Mouse (Mus musculus) heart, embryonic 12.5 days (tissue): ENCODE measurements around the gene Rif1. TPM values are rescaled to one million over a fixed set of nuclear protein-coding genes. Genes with fewer than 3 reads are reported as not detected.

Experiments
- ATAC-seq: fragments of 200-750 bp; cut with Nextera tagmentation; 2 replicates; pipeline ENCODE4 v1.8.0; 2017; ENCODE audit warnings: moderate TSS enrichment, moderate library complexity; ENCODE audit not compliant: insufficient number of reproducible peaks, low FRiP score
- H3K27ac ChIP-seq: fragments of 300-500 bp; sonication (generic); 2 replicates; pipeline ENCODE4 v1.5.1; 2016; ENCODE audit warnings: mild to moderate bottlenecking, moderate library complexity; ENCODE audit not compliant: poor library complexity, severe bottlenecking
- H3K27me3 ChIP-seq: fragments of 300-500 bp; sonication (generic); replicated peaks from 2 replicates; pipeline ENCODE4 v1.6.1; 2016; ENCODE audit warnings: mild to moderate bottlenecking, moderate library complexity
- H3K36me3 ChIP-seq: fragments of 300-500 bp; sonication (generic); 2 replicates; pipeline ENCODE4 v1.6.1; 2016; ENCODE audit warnings: mild to moderate bottlenecking, moderate library complexity
- H3K4me1 ChIP-seq: fragments of 300-500 bp; sonication (generic); replicated peaks from 2 replicates; pipeline ENCODE4 v1.6.1; 2016; ENCODE audit warnings: mild to moderate bottlenecking
- H3K4me2 ChIP-seq: fragments of 300-500 bp; sonication (generic); 2 replicates; pipeline ENCODE4 v1.6.1; 2016; ENCODE audit warnings: mild to moderate bottlenecking, moderate library complexity
- H3K4me3 ChIP-seq: fragments of 300-500 bp; sonication (generic); 2 replicates; pipeline ENCODE4 v1.5.1; 2016; ENCODE audit warnings: mild to moderate bottlenecking
- H3K9ac ChIP-seq: fragments of 300-500 bp; sonication (generic); 2 replicates; pipeline ENCODE4 v1.6.1; 2016; ENCODE audit warnings: mild to moderate bottlenecking, moderate library complexity
- H3K9me3 ChIP-seq: fragments of 300-500 bp; sonication (generic); replicated peaks from 2 replicates; pipeline ENCODE4 v1.6.1; 2016; ENCODE audit warnings: mild to moderate bottlenecking, moderate library complexity
- whole genome bisulfite sequencing: fragments of 180-500 bp; shearing (Covaris S2); methylation state at CpG from one replicate; pipeline ENCODE4 v1.1.7; 2016; 5-methylcytosine and 5-hydroxymethylcytosine counted together
- polyA plus RNA-seq: library from polyadenylated mRNA; unstranded; fragments of >200 nt; fragmentation: Nextera tagmentation; extraction: Ambion mirVana; gene quantifications from 2 replicates; pipeline ENCODE4 v1.2.1, GENCODE M21; 2016

The Rif1 gene
- polyA plus RNA-seq, 1 experiment from 2014 or later: 34.6 TPM

DNA sequence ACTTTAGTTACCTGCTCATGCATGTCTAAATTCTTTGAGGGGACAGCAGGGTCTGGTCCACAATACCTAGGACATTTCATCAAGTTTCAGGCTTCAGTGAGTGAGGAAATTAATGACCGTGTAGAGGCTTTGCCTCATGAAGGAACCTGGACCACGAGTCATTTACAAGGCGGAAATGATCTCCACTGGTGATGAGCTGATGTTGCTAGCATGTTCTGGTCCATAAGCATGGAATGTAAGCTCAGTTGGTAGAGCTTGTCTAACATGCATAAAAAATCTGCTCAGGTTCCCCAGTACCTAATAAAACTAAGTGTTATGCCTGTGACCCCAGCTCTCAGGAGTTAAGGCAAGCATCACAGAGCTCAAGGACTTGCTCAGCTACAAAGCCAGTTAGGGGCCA is 30.5 kb upstream of the Rif1 start:
- 0 out of 2 replicates have a peak, but pooled peaks cover 3% of the 10 kb centered on the region for H3K4me1 ChIP-seq
- H3K36me3 ChIP-seq: no peaks in the 10 kb centered on the region
- H3K27ac ChIP-seq: no peak overlapping the region
- H3K4me2 ChIP-seq: no peak overlapping the region
- H3K9me3 ChIP-seq: no peaks in the 10 kb centered on the region
- no peak overlapping the region for H3K4me3 ChIP-seq
- no peak overlapping the region for H3K9ac ChIP-seq
- WGBS: 82% methylated on average over 3 of the region's 3 CpGs
- H3K27me3 ChIP-seq: 0 out of 2 replicates have a peak, but pooled peaks cover 3% of the 10 kb centered on the region
- ATAC-seq: no peak

DNA sequence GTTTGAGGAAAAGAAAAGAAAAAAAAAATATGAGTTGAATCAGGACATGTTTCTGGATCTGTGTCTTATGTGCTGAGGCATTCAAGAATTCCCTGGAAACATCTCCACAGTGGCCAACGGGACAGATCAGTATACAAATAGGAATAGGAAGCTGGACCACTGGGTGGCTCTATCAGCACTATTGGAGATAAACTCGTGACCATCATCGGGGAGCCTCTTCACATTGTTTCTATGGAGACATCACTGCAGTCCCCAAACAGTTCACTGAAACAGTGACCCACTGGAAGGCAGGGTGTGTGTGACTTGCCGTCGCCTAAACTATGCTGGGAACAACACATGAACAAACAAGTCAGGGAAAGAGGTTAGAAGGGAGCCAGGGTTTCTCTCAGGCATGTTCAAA is 29.9 kb upstream of the Rif1 start:
- Histone ChIP-seq H3K27ac (no peak overlapping the region), H3K4me1 (no peaks in the 10 kb centered on the region), H3K27me3 (0 out of 2 replicates have a peak, but pooled peaks cover 3% of the 10 kb centered on the region), H3K9me3 (no peaks in the 10 kb centered on the region), H3K4me2 (no peak overlapping the region), H3K9ac (no peak overlapping the region), H3K36me3 (no peaks in the 10 kb centered on the region), H3K4me3 (no peak overlapping the region)
- WGBS: 33% methylated on average over 5 of the region's 5 CpGs
- ATAC-seq: no peak

DNA sequence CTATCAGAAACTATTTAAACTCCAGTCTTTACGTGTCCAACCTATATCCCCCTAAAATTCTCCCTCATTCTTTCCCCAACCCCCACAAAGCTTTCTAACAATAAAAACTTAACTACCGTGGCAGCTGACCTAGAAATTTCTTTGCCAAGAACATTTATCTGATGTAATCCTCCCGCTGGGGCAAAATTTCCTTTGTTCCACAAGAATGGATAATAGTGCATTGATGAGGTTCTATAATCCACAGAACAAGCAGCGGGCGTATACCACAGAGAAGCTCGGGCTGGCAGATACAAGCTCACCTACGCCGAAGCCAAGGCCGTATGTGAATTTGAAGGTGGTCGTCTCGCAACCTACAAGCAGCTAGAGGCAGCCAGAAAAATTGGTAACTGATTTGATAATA is 29.1 kb upstream of the Rif1 start:
- no peak for ATAC-seq
- Histone ChIP-seq H3K9me3 (no peaks in the 10 kb centered on the region), H3K36me3 (no peaks in the 10 kb centered on the region)

DNA sequence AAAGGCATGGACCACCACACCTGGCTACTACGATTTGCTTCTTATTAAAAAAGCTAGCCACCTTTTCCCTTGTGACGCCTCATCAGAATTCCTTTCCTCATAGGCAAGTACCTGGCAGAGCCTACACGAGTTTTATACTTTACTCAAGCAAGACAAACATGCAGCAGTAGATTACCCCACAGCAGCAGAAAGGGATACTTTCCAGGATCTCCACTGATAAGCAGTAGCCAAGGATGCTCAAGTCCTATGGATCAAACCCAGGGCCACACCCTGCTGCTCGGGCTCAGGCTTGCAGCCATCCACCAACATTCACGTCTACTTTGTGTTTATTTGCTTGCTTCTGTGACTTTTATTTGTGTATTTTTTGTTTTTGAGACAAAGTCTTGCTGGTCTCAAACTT is 26.6 kb upstream of the Rif1 start:
- Histone ChIP-seq H3K9me3 (no peaks in the 10 kb centered on the region), H3K27ac (no peak overlapping the region), H3K4me3 (no peak overlapping the region), H3K9ac (no peak overlapping the region), H3K4me2 (no peak overlapping the region), H3K4me1 (no peaks in the 10 kb centered on the region), H3K27me3 (no peaks in the 10 kb centered on the region), H3K36me3 (no peaks in the 10 kb centered on the region)
- 66% methylated on average over 5 of the region's 5 CpGs for WGBS
- no peak for ATAC-seq

More for the DNA sequence above, 29.1 kb upstream of the Rif1 start:
- no peak overlapping the region for H3K4me2 ChIP-seq
- H3K27me3 ChIP-seq: 0 out of 2 replicates have a peak, but pooled peaks cover 2% of the 10 kb centered on the region
- no peak overlapping the region for H3K9ac ChIP-seq
- no peak overlapping the region for H3K27ac ChIP-seq
- H3K4me1 ChIP-seq: no peaks in the 10 kb centered on the region
- WGBS: 91% methylated on average over 11 of the region's 11 CpGs
- no peak overlapping the region for H3K4me3 ChIP-seq

DNA sequence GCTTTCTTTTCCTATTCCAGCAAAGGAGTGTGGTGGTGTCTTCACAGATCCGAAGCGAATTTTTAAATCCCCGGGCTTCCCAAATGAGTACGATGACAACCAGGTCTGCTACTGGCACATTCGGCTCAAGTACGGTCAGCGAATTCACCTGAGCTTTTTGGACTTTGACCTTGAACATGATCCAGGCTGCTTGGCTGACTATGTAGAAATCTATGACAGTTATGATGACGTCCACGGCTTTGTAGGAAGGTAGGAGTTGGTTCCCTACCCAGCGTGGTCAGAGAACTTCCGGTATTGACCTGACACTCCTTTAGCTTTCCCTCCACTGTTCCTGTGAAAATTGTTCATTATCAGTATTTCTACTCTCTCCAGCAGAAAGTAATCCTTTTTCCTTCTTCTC is 21.8 kb upstream of the Rif1 start:
- H3K36me3 ChIP-seq: no peaks in the 10 kb centered on the region

DNA sequence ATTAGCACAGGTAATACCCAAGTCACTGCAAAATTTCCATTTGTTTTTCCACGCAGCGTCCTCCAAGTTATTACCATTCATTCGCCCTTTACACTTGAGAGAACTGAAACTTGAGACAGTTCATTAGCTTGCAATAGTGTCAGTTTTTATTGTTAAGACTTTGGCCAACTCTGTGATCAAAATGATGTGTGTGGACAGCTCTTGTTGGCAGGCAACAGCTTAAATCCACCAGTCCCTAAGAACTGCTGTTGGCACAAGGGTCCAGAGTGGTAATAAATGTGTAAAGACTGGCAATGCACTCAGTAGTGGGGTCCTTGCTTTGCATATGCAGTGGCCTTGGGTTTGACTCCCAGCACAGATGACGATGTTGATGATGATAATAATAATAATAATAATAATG is 20.3 kb upstream of the Rif1 start:
- H3K9me3 ChIP-seq: no peaks in the 10 kb centered on the region
- H3K4me1 ChIP-seq: peaks cover 10% of the 10 kb centered on the region
- H3K9ac ChIP-seq: no peak overlapping the region
- H3K4me3 ChIP-seq: no peak overlapping the region
- no peak overlapping the region for H3K4me2 ChIP-seq
- no peak for ATAC-seq
- H3K27me3 ChIP-seq: no peaks in the 10 kb centered on the region
- no peaks in the 10 kb centered on the region for H3K36me3 ChIP-seq
- H3K27ac ChIP-seq: no peak overlapping the region
- 89% methylated on average over 4 of the region's 4 CpGs for WGBS

More for the DNA sequence above, 21.8 kb upstream of the Rif1 start:
- H3K4me2 ChIP-seq: no peak overlapping the region
- H3K9ac ChIP-seq: no peak overlapping the region
- no peaks in the 10 kb centered on the region for H3K27me3 ChIP-seq
- H3K9me3 ChIP-seq: no peaks in the 10 kb centered on the region
- WGBS: 87% methylated on average over 11 of the region's 11 CpGs
- H3K4me1 ChIP-seq: peaks cover 10% of the 10 kb centered on the region
- H3K4me3 ChIP-seq: no peak overlapping the region
- no peak overlapping the region for H3K27ac ChIP-seq
- no peak for ATAC-seq

DNA sequence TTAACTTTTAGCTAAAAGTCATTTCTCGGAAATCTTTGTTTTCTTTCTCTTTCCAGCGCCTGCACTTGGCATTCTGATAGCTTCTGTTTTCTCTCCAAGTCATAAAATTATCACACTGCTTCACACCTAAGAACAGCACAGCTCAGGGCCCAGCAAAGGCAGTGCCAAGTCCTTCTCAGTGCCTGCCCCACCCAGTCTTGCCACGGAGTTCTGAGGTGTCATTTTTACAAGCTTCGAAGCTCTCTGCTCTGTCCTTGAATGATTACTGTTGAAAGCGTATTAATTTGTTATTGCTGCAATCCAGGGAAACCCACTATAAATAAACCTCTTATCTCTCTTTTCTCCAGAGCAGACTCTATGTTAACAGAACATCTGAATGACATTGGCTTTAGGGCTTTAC is 19.1 kb upstream of the Rif1 start:
- H3K4me2 ChIP-seq: no peak overlapping the region
- no peak for ATAC-seq
- no peaks in the 10 kb centered on the region for H3K27me3 ChIP-seq
- WGBS: 19% methylated on average over 5 of the region's 5 CpGs
- H3K36me3 ChIP-seq: no peaks in the 10 kb centered on the region
- H3K9ac ChIP-seq: no peak overlapping the region
- H3K4me1 ChIP-seq: peaks cover 10% of the 10 kb centered on the region
- no peaks in the 10 kb centered on the region for H3K9me3 ChIP-seq
- no peak overlapping the region for H3K4me3 ChIP-seq
- peak overlapping the region; percentile 58; the same call in 1 of the 2 replicates for H3K27ac ChIP-seq

DNA sequence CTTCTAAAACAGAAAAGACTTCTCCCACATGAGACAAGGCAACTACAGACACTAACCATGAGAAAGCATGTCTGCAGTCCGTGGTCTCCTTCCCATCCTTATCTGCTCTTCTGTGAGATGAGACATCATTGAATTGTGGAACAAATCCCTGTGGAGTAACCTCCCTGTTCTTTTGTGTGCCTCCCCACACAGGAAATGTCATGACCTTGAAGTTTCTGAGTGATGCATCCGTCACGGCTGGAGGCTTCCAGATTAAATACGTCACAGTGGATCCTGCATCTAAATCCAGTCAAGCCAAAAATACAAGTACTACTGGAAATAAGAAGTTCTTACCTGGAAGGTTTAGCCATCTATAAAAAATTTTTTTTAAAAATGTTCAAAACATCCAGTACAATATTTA is 17.0 kb upstream of the Rif1 start:
- no peaks in the 10 kb centered on the region for H3K36me3 ChIP-seq
- ATAC-seq: no peak
- H3K9me3 ChIP-seq: no peaks in the 10 kb centered on the region
- no peaks in the 10 kb centered on the region for H3K27me3 ChIP-seq
- H3K4me1 ChIP-seq: peaks cover 10% of the 10 kb centered on the region
- 16% methylated on average over 4 of the region's 4 CpGs for WGBS
- H3K27ac ChIP-seq: no peak overlapping the region; the same call in 1 of the 2 replicates
- no peak overlapping the region for H3K4me2 ChIP-seq
- H3K9ac ChIP-seq: no peak overlapping the region
- no peak overlapping the region for H3K4me3 ChIP-seq

DNA sequence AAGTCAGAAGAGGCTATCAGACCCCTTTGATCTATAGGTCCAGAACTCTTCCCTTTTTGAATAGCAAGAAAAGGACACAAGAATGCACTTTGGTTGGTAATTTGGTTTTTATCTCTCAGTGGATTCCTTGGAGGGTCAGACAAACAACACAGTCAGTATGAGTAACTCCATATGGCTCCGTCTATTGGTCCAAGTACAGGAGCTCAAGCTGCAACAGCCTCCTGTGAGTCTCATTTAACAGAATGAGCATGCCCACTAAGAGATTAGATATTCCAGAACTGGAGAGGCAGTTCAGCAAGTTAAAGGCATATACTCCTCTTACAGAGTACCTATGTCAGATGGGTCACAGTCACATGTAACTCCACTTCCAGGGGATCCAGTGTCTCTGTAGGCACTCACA is 15.5 kb upstream of the Rif1 start:
- Histone ChIP-seq H3K27me3 (no peaks in the 10 kb centered on the region), H3K4me2 (no peak overlapping the region), H3K4me3 (no peak overlapping the region), H3K9ac (no peak overlapping the region), H3K36me3 (no peaks in the 10 kb centered on the region), H3K9me3 (no peaks in the 10 kb centered on the region), H3K27ac (no peak overlapping the region), H3K4me1 (peaks cover 10% of the 10 kb centered on the region)
- ATAC-seq: no peak
- WGBS: 33% methylated on average over 1 of the region's 1 CpGs

DNA sequence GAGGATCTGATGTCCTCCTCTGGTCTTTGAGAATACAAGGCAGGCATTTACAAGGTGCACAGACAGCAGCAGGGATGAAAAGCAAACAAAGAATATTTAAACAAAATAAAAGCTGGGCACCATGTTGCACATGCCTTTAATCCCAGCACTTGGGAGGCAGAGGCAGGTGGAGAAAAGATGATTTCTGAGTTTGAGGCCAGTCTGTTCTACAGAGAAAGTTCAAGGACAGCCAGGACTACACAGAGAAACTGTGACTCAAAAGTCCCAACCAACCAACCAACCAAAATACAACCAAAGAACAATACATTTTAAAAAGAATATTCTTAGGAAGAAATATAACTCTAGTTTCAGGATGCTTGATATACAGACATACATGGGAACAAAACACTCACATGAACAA is 15.0 kb upstream of the Rif1 start:
- H3K36me3 ChIP-seq: no peaks in the 10 kb centered on the region
- H3K27ac ChIP-seq: no peak overlapping the region
- H3K4me2 ChIP-seq: no peak overlapping the region
- no peaks in the 10 kb centered on the region for H3K27me3 ChIP-seq
- H3K9ac ChIP-seq: no peak overlapping the region
- ATAC-seq: no peak
- peaks cover 10% of the 10 kb centered on the region for H3K4me1 ChIP-seq
- H3K9me3 ChIP-seq: no peaks in the 10 kb centered on the region
- no peak overlapping the region for H3K4me3 ChIP-seq

DNA sequence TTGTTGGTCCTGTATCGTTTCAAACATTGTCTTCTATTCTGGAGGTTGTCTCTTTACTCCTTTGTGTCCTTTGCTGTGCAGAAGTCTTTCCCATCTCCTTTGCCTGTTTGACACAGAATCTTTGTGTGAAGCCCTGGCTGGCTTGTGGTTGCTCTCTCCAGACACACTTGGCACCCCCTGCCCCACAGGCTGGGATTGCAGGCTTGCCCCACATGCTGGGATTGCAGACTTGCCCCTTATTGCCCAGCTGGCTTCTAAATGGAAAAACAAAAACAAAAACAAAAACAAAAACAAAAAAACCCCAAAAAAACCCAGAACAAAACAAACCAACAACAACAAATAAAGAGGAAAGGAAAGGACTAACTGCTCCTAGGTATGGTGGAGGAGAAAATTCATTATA is 4.0 kb upstream of the Rif1 start:
- Histone ChIP-seq H3K4me2 (no peak overlapping the region), H3K27ac (no peak overlapping the region), H3K9ac (no peak overlapping the region), H3K9me3 (no peaks in the 10 kb centered on the region), H3K4me3 (no peak overlapping the region), H3K27me3 (no peaks in the 10 kb centered on the region), H3K4me1 (peaks cover 5% of the 10 kb centered on the region; the same call in 1 of the 2 replicates), H3K36me3 (no peaks in the 10 kb centered on the region)
- 68% methylated on average over 1 of the region's 1 CpGs for WGBS
- ATAC-seq: no peak

DNA sequence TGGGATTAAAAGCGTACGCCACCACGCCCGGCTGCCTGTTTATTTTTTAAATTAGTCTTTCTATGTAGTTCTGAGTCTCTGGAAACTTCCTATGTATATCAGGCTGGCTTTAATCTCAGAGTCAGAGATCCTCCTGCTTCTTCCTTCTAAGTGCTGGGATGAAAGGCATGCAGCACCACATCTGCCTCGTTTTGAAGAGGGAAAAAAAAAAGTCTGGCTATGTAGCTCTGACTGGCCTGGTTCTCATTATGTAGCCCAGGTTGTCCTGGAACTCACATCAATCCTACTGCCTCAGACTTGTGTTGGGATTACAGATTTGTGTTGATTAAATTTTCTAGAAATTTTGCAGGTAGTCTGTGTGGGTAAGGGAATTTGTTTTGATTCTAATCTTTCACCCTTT is 1.8 kb upstream of the Rif1 start:
- H3K36me3 ChIP-seq: peaks cover 8% of the 10 kb centered on the region
- no peak overlapping the region for H3K4me3 ChIP-seq
- H3K4me1 ChIP-seq: peaks cover 10% of the 10 kb centered on the region; the same call in 1 of the 2 replicates
- ATAC-seq: no peak
- H3K4me2 ChIP-seq: no peak overlapping the region
- H3K27ac ChIP-seq: no peak overlapping the region
- 86% methylated on average over 5 of the region's 5 CpGs for WGBS
- no peaks in the 10 kb centered on the region for H3K27me3 ChIP-seq
- no peak overlapping the region for H3K9ac ChIP-seq
- H3K9me3 ChIP-seq: no peaks in the 10 kb centered on the region
